Comparison of ENCODE assay signal across 14 mouse cellular contexts in genomic region chr7:111070167-111070496, GRCm38 (mm10). TPM values are rescaled to one million over a fixed set of nuclear protein-coding genes. Genes with fewer than 3 reads are reported as not detected.
DNase-seq lines count a peak whose midpoint lies in the region; ATAC-seq and TF ChIP-seq lines count a peak whose summit lies in the region.
"Had no signal": no experiment of that assay in that cellular context is flagged by ENCODE, and none has a peak within 500 bp of the region (broad histone marks: within the 10 kb centered on the region; RNA-seq: fewer than 3 reads in every experiment).

No protein-coding gene starts in this region.

- H3K9me3 ChIP-seq in lung, embryonic 14.5 days (ENCODE audit: low read depth, low read length): peaks cover 7% of the 10 kb centered on the region
- peaks cover 15% of the 10 kb centered on the region for H3K9me3 ChIP-seq in embryonic facial prominence, embryonic 14.5 days (ENCODE audit: control insufficient read depth, low read length)
- H3K9me3 ChIP-seq in intestine, embryonic 16.5 days (ENCODE audit: control insufficient read depth, low read length): peaks cover 10% of the 10 kb centered on the region

- 93% methylated on average over 2 of the region's 2 CpGs for WGBS in lung, embryonic 14.5 days
- 98% methylated on average over 2 of the region's 2 CpGs for WGBS in embryonic facial prominence, embryonic 14.5 days
- 98% methylated on average over 2 of the region's 2 CpGs for WGBS in intestine, embryonic 16.5 days

- H3K4me2 ChIP-seq in lung, embryonic 14.5 days: no peak overlapping the region
- no peak overlapping the region for H3K4me2 ChIP-seq in embryonic facial prominence, embryonic 14.5 days (ENCODE audit: low read depth, low read length)
- no peak overlapping the region for H3K4me2 ChIP-seq in intestine, embryonic 16.5 days (ENCODE audit: low read depth, low read length)

- H3K4me1 ChIP-seq in lung, embryonic 14.5 days (ENCODE audit: insufficient read depth): no peaks in the 10 kb centered on the region
- H3K4me1 ChIP-seq in embryonic facial prominence, embryonic 14.5 days (ENCODE audit: control insufficient read depth, insufficient read depth, low read length): no peaks in the 10 kb centered on the region
- H3K4me1 ChIP-seq in intestine, embryonic 16.5 days (ENCODE audit: control insufficient read depth, insufficient read depth, low read length): no peaks in the 10 kb centered on the region

- no peak for DNase-seq in lung, embryonic 14.5 days
- DNase-seq in lung, postnatal 14 days: no peak
- no peak for DNase-seq in embryonic facial prominence, embryonic 14.5 days (ENCODE audit: low spot score)
- DNase-seq in naive thymus-derived CD4-positive, alpha-beta T cell, adult 2 months (ENCODE audit: low read depth): peak; percentile 22
- DNase-seq in MN1 (ENCODE audit: low spot score): no peak
- DNase-seq in cerebellum, adult 9-10 months: no peak
- DNase-seq: cerebellum, postnatal 36 days; gastrocnemius, postnatal 36 days; kidney, adult 9 months; lung, adult 18-20 months; retina, postnatal 1 day; thymus, postnatal 25 days had no signal

- no peak for TF ChIP-seq CTCF in lung, embryonic 14.5 days (IDR thresholded peaks at IDR 0.05; ENCODE audit: low read depth)

- H3K4me3 ChIP-seq in lung, embryonic 14.5 days (ENCODE audit: low read depth, low read length): no peak overlapping the region
- H3K4me3 ChIP-seq in embryonic facial prominence, embryonic 14.5 days (ENCODE audit: low read depth, low read length): no peak overlapping the region
- H3K4me3 ChIP-seq in intestine, embryonic 16.5 days (ENCODE audit: low read length): no peak overlapping the region

- H3K27ac ChIP-seq in lung, embryonic 14.5 days (ENCODE audit: low read depth): no peak overlapping the region
- no peak overlapping the region for H3K27ac ChIP-seq in embryonic facial prominence, embryonic 14.5 days (replicated peaks; ENCODE audit: low read depth, low read length)
- no peak overlapping the region for H3K27ac ChIP-seq in intestine, embryonic 16.5 days (ENCODE audit: low read length)

- peaks cover 76% of the 10 kb centered on the region for H3K36me3 ChIP-seq in lung, embryonic 14.5 days (ENCODE audit: insufficient read depth)
- H3K36me3 ChIP-seq in embryonic facial prominence, embryonic 14.5 days (ENCODE audit: control insufficient read depth, insufficient read depth, low read length): peaks cover 76% of the 10 kb centered on the region
- peaks cover 30% of the 10 kb centered on the region for H3K36me3 ChIP-seq in intestine, embryonic 16.5 days (ENCODE audit: control insufficient read depth, insufficient read depth, low read length)

- peak; percentile 22 for ATAC-seq in lung, embryonic 14.5 days (ENCODE audit: insufficient read depth)
- 0 out of 2 replicates have a peak, but pooled peaks have one; percentile 1 for ATAC-seq in embryonic facial prominence, embryonic 14.5 days (ENCODE audit: low read depth)
- ATAC-seq in intestine, embryonic 16.5 days: peak; percentile 26; the same call in 1 of the 2 replicates
- ATAC-seq: activated CD4-positive, CD25-positive, alpha-beta regulatory T cell, adult 4 months had no signal

- H3K9ac ChIP-seq in lung, embryonic 14.5 days: no peak overlapping the region
- no peak overlapping the region for H3K9ac ChIP-seq in embryonic facial prominence, embryonic 14.5 days (ENCODE audit: low read depth, low read length)
- H3K9ac ChIP-seq in intestine, embryonic 16.5 days (ENCODE audit: low read depth, low read length): no peak overlapping the region

- no peaks in the 10 kb centered on the region for H3K27me3 ChIP-seq in lung, embryonic 14.5 days (ENCODE audit: insufficient read depth, low read length)
- H3K27me3 ChIP-seq in embryonic facial prominence, embryonic 14.5 days (replicated peaks; ENCODE audit: control insufficient read depth, insufficient read depth, low read length): no peaks in the 10 kb centered on the region
- H3K27me3 ChIP-seq in intestine, embryonic 16.5 days (replicated peaks; ENCODE audit: control insufficient read depth, insufficient read depth, low read length): no peaks in the 10 kb centered on the region

RNA-seq across cellular contexts. Expression of gene Eif4g2, which starts 12.7 kb away (rescaled TPM):
- 1,010 and 1,058 TPM in 2 replicates for polyA plus RNA-seq in lung, embryonic 14.5 days (2014; fragmentation: Nextera tagmentation; extraction: Ambion mirVana)
- polyA plus RNA-seq in embryonic facial prominence, embryonic 14.5 days (2014; fragmentation: Nextera tagmentation; extraction: Ambion mirVana): 913 and 918 TPM in 2 replicates
- polyA plus RNA-seq in intestine, embryonic 16.5 days (2015; fragmentation: Nextera tagmentation; extraction: Ambion mirVana): 621 and 629 TPM in 2 replicates

RNA-seq across cellular contexts. Expression of gene Ctr9, which starts 41.4 kb away (rescaled TPM):
- 65.2 and 68.8 TPM in 2 replicates for polyA plus RNA-seq in lung, embryonic 14.5 days (2014; fragmentation: Nextera tagmentation; extraction: Ambion mirVana)
- polyA plus RNA-seq in embryonic facial prominence, embryonic 14.5 days (2014; fragmentation: Nextera tagmentation; extraction: Ambion mirVana): 59.4 and 62.7 TPM in 2 replicates
- polyA plus RNA-seq in intestine, embryonic 16.5 days (2015; fragmentation: Nextera tagmentation; extraction: Ambion mirVana): 45.1 and 48.7 TPM in 2 replicates
